Mouse (Mus musculus): ENCODE results near the gene Scn8a. TPM values are rescaled to one million over a fixed set of nuclear protein-coding genes. Genes with fewer than 3 reads are reported as not detected.
"Not testable (repeated sequence)": the region's sequence is repeated elsewhere in the genome, so short reads cannot be mapped to it uniquely, and the experiment has no call there.

Gene Scn8a
- not detected for polyA plus RNA-seq (2012; fragmentation: generic; extraction: Trizol)
- long read RNA-seq, experiment 1, result 0 reads
- long read RNA-seq, experiment 2, result 0 reads

- H3K4me3 ChIP-seq (ENCODE audit: insufficient read depth, poor library complexity, severe bottlenecking), result no peak within 1 kb of the TSS
- H3ac ChIP-seq (ENCODE audit: control insufficient read depth, insufficient read length, low read depth), result no peak within 1 kb of the TSS
- no peaks in the 10 kb centered on the region for H3K36me3 ChIP-seq (ENCODE audit: control insufficient read depth, insufficient read depth)
- H3K27me3 ChIP-seq (ENCODE audit: control insufficient read depth, insufficient read depth, insufficient read length), result peaks cover 40% of the 10 kb centered on the region
- H3K79me2 ChIP-seq (ENCODE audit: control insufficient read depth, insufficient read depth), result no peaks in the 10 kb centered on the region
- TF ChIP-seq MAX (IDR thresholded peaks at IDR 0.05) (no peak), FOSL1 (IDR thresholded peaks at IDR 0.05; ENCODE audit: insufficient read depth, low read length, poor library complexity, severe bottlenecking) (no peak), USF1 (IDR thresholded peaks at IDR 0.05; ENCODE audit: low read depth) (no peak), MYOD1 (IDR thresholded peaks at IDR 0.05; ENCODE audit: control insufficient read depth, insufficient read length, low read depth) (no peak), CTCF (IDR thresholded peaks at IDR 0.05; ENCODE audit: control insufficient read depth, insufficient read depth, insufficient read length) (no peak), MYOG (IDR thresholded peaks at IDR 0.05; ENCODE audit: control insufficient read depth, extremely low read depth, insufficient read length) (no peak), CEBPB (IDR thresholded peaks at IDR 0.05; ENCODE audit: low read depth) (no peak)
- H3K79me3 ChIP-seq (ENCODE audit: low read depth), result no peaks in the 10 kb centered on the region
Observed at GRCm38 (mm10) chr15:100869558-100869957, at the start of gene Scn8a. Scn8a (plus strand) TSS chr15:100869858.

DNA sequence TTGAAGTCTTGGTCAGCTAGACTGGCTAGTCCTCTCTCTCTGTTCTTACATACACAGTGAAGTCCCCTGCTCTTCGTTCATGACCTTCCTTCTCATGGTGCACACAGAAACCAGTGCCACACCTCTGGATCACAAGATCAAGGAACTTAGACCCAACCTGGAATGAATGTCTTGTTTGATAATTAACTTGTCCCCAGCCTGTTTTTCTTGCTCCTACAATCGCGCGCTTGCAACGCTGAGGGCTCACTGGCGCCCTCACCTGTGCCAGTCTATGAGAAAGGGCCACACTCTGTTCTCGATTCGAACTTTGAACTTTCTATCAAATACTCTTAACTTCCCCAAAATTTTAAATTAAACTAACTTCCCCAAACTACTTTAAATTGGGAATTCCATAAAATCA is 47.8 kb upstream of the Scn8a start:
- H3ac ChIP-seq (ENCODE audit: control insufficient read depth, insufficient read length, low read depth), result no peak overlapping the region
- H3K36me3 ChIP-seq (ENCODE audit: control insufficient read depth, insufficient read depth), result no peaks in the 10 kb centered on the region
- H3K79me2 ChIP-seq (ENCODE audit: control insufficient read depth, insufficient read depth), result no peaks in the 10 kb centered on the region
- no peak overlapping the region for H3K4me3 ChIP-seq (ENCODE audit: insufficient read depth, poor library complexity, severe bottlenecking)
- H3K79me3 ChIP-seq (ENCODE audit: low read depth), result no peaks in the 10 kb centered on the region
- peaks cover 36% of the 10 kb centered on the region for H3K27me3 ChIP-seq (ENCODE audit: control insufficient read depth, insufficient read depth, insufficient read length)
- TF ChIP-seq CTCF (IDR thresholded peaks at IDR 0.05; ENCODE audit: control insufficient read depth, insufficient read depth, insufficient read length), result no peak
- no peak for TF ChIP-seq MYOG (IDR thresholded peaks at IDR 0.05; ENCODE audit: control insufficient read depth, extremely low read depth, insufficient read length)
- TF ChIP-seq MAX (IDR thresholded peaks at IDR 0.05), result no peak
- no peak for TF ChIP-seq CEBPB (IDR thresholded peaks at IDR 0.05; ENCODE audit: low read depth)
- TF ChIP-seq MYOD1 (IDR thresholded peaks at IDR 0.05; ENCODE audit: control insufficient read depth, insufficient read length, low read depth), result no peak
- TF ChIP-seq USF1 (IDR thresholded peaks at IDR 0.05; ENCODE audit: low read depth), result no peak
- no peak for TF ChIP-seq FOSL1 (IDR thresholded peaks at IDR 0.05; ENCODE audit: insufficient read depth, low read length, poor library complexity, severe bottlenecking)

GRCm38 (mm10) chr15:100822370-100822769 is 47.3 kb upstream of the Scn8a start:
- H3K4me3 ChIP-seq (ENCODE audit: insufficient read depth, poor library complexity, severe bottlenecking); H3K36me3 ChIP-seq (ENCODE audit: control insufficient read depth, insufficient read depth); H3K79me2 ChIP-seq (ENCODE audit: control insufficient read depth, insufficient read depth); H3K79me3 ChIP-seq (ENCODE audit: low read depth); H3ac ChIP-seq (ENCODE audit: control insufficient read depth, insufficient read length, low read depth): not testable (repeated sequence)
- H3K27me3 ChIP-seq (ENCODE audit: control insufficient read depth, insufficient read depth, insufficient read length), result peaks cover 39% of the 10 kb centered on the region

- Histone ChIP-seq H3K27me3 (ENCODE audit: control insufficient read depth, insufficient read depth, insufficient read length) (peaks cover 54% of the 10 kb centered on the region), H3K79me3 (ENCODE audit: low read depth) (no peaks in the 10 kb centered on the region), H3K4me3 (ENCODE audit: insufficient read depth, poor library complexity, severe bottlenecking) (no peak overlapping the region), H3K79me2 (ENCODE audit: control insufficient read depth, insufficient read depth) (no peaks in the 10 kb centered on the region), H3ac (ENCODE audit: control insufficient read depth, insufficient read length, low read depth) (no peak overlapping the region), H3K36me3 (ENCODE audit: control insufficient read depth, insufficient read depth) (no peaks in the 10 kb centered on the region)
- TF ChIP-seq CTCF (IDR thresholded peaks at IDR 0.05; ENCODE audit: control insufficient read depth, insufficient read depth, insufficient read length) (no peak), MAX (IDR thresholded peaks at IDR 0.05) (no peak), USF1 (IDR thresholded peaks at IDR 0.05; ENCODE audit: low read depth) (no peak), FOSL1 (IDR thresholded peaks at IDR 0.05; ENCODE audit: insufficient read depth, low read length, poor library complexity, severe bottlenecking) (no peak), MYOD1 (IDR thresholded peaks at IDR 0.05; ENCODE audit: control insufficient read depth, insufficient read length, low read depth) (no peak), MYOG (IDR thresholded peaks at IDR 0.05; ENCODE audit: control insufficient read depth, extremely low read depth, insufficient read length) (no peak), CEBPB (IDR thresholded peaks at IDR 0.05; ENCODE audit: low read depth) (no peak)
Observed at GRCm38 (mm10) chr15:100825249-100825856, 44.3 kb upstream of the Scn8a start.

GRCm38 (mm10) chr15:100826076-100826475 is 43.6 kb upstream of the Scn8a start:
- H3K36me3 ChIP-seq (ENCODE audit: control insufficient read depth, insufficient read depth), result no peaks in the 10 kb centered on the region
- no peak overlapping the region for H3ac ChIP-seq (ENCODE audit: control insufficient read depth, insufficient read length, low read depth)
- TF ChIP-seq MYOG (IDR thresholded peaks at IDR 0.05; ENCODE audit: control insufficient read depth, extremely low read depth, insufficient read length) (no peak), USF1 (IDR thresholded peaks at IDR 0.05; ENCODE audit: low read depth) (no peak), MYOD1 (IDR thresholded peaks at IDR 0.05; ENCODE audit: control insufficient read depth, insufficient read length, low read depth) (no peak), CEBPB (IDR thresholded peaks at IDR 0.05; ENCODE audit: low read depth) (no peak), MAX (IDR thresholded peaks at IDR 0.05) (no peak), FOSL1 (IDR thresholded peaks at IDR 0.05; ENCODE audit: insufficient read depth, low read length, poor library complexity, severe bottlenecking) (no peak), CTCF (IDR thresholded peaks at IDR 0.05; ENCODE audit: control insufficient read depth, insufficient read depth, insufficient read length) (no peak)
- no peaks in the 10 kb centered on the region for H3K79me3 ChIP-seq (ENCODE audit: low read depth)
- H3K79me2 ChIP-seq (ENCODE audit: control insufficient read depth, insufficient read depth), result no peaks in the 10 kb centered on the region
- H3K27me3 ChIP-seq (ENCODE audit: control insufficient read depth, insufficient read depth, insufficient read length), result peaks cover 58% of the 10 kb centered on the region
- H3K4me3 ChIP-seq (ENCODE audit: insufficient read depth, poor library complexity, severe bottlenecking), result no peak overlapping the region

GRCm38 (mm10) chr15:100829775-100830174 is 39.9 kb upstream of the Scn8a start:
- H3K79me3 ChIP-seq (ENCODE audit: low read depth), result no peaks in the 10 kb centered on the region
- H3K4me3 ChIP-seq (ENCODE audit: insufficient read depth, poor library complexity, severe bottlenecking), result no peak overlapping the region
- no peak for TF ChIP-seq FOSL1 (IDR thresholded peaks at IDR 0.05; ENCODE audit: insufficient read depth, low read length, poor library complexity, severe bottlenecking)
- TF ChIP-seq CEBPB (IDR thresholded peaks at IDR 0.05; ENCODE audit: low read depth), result no peak
- no peak for TF ChIP-seq MAX (IDR thresholded peaks at IDR 0.05)
- no peak for TF ChIP-seq CTCF (IDR thresholded peaks at IDR 0.05; ENCODE audit: control insufficient read depth, insufficient read depth, insufficient read length)
- TF ChIP-seq USF1 (IDR thresholded peaks at IDR 0.05; ENCODE audit: low read depth), result no peak
- no peak for TF ChIP-seq MYOG (IDR thresholded peaks at IDR 0.05; ENCODE audit: control insufficient read depth, extremely low read depth, insufficient read length)
- TF ChIP-seq MYOD1 (IDR thresholded peaks at IDR 0.05; ENCODE audit: control insufficient read depth, insufficient read length, low read depth), result no peak
- H3K27me3 ChIP-seq (ENCODE audit: control insufficient read depth, insufficient read depth, insufficient read length), result peaks cover 66% of the 10 kb centered on the region
- no peaks in the 10 kb centered on the region for H3K79me2 ChIP-seq (ENCODE audit: control insufficient read depth, insufficient read depth)
- no peaks in the 10 kb centered on the region for H3K36me3 ChIP-seq (ENCODE audit: control insufficient read depth, insufficient read depth)
- no peak overlapping the region for H3ac ChIP-seq (ENCODE audit: control insufficient read depth, insufficient read length, low read depth)
